Mouse (Mus musculus): ENCODE results near the gene Got1.

Got1 gene

GRCm38 (mm10) chr19:43479431-43479830 is 45.0 kb downstream of the Got1 start:
- no peak for DNase-seq (ENCODE audit: low spot score)

GRCm38 (mm10) chr19:43478891-43479290 is 45.5 kb downstream of the Got1 start:
- DNase-seq (ENCODE audit: low spot score), result no peak

- DNase-seq (ENCODE audit: low spot score), result no peak
Measured at GRCm38 (mm10) chr19:43477436-43477835, 47.0 kb downstream of the Got1 start.

GRCm38 (mm10) chr19:43476063-43476462 is 48.3 kb downstream of the Got1 start:
- no peak for DNase-seq (ENCODE audit: low spot score)

- no peak for DNase-seq (ENCODE audit: low spot score)
Measured at GRCm38 (mm10) chr19:43475642-43476041, 48.8 kb downstream of the Got1 start.

- DNase-seq (ENCODE audit: low spot score), result no peak
Measured at GRCm38 (mm10) chr19:43472781-43473180, 51.6 kb downstream of the Got1 start.

GRCm38 (mm10) chr19:43472331-43472730 is 52.1 kb downstream of the Got1 start:
- DNase-seq (ENCODE audit: low spot score), result no peak

- no peak for DNase-seq (ENCODE audit: low spot score)
Measured at GRCm38 (mm10) chr19:43469333-43469732, 55.1 kb downstream of the Got1 start.

GRCm38 (mm10) chr19:43467927-43468685 is 56.3 kb downstream of the Got1 start:
- DNase-seq (ENCODE audit: low spot score), result no peak

- DNase-seq (ENCODE audit: low spot score), result no peak
Measured at GRCm38 (mm10) chr19:43465601-43466255, 58.7 kb downstream of the Got1 start.

GRCm38 (mm10) chr19:43465076-43465475 is 59.3 kb downstream of the Got1 start:
- DNase-seq (ENCODE audit: low spot score), result no peak

GRCm38 (mm10) chr19:43464294-43464687 is 60.1 kb downstream of the Got1 start:
- no peak for DNase-seq (ENCODE audit: low spot score)

- no peak for DNase-seq (ENCODE audit: low spot score)
Measured at GRCm38 (mm10) chr19:43463546-43464293, 60.7 kb downstream of the Got1 start.

GRCm38 (mm10) chr19:43462141-43462540 is 62.3 kb downstream of the Got1 start:
- DNase-seq (ENCODE audit: low spot score), result no peak

GRCm38 (mm10) chr19:43460481-43460880 is 63.9 kb downstream of the Got1 start:
- DNase-seq (ENCODE audit: low spot score), result no peak

GRCm38 (mm10) chr19:43459948-43460347 is 64.5 kb downstream of the Got1 start:
- no peak for DNase-seq (ENCODE audit: low spot score)

GRCm38 (mm10) chr19:43453025-43453424 is 71.4 kb downstream of the Got1 start:
- DNase-seq (ENCODE audit: low spot score), result no peak

- no peak for DNase-seq (ENCODE audit: low spot score)
Measured at GRCm38 (mm10) chr19:43452176-43452575, 72.2 kb downstream of the Got1 start.

GRCm38 (mm10) chr19:43451563-43451962 is 72.8 kb downstream of the Got1 start:
- no peak for DNase-seq (ENCODE audit: low spot score)
